Mouse (Mus musculus) forebrain, embryonic 10.5 days (tissue): ENCODE measurements around the gene Asah2. TPM values are rescaled to one million over a fixed set of nuclear protein-coding genes. Genes with fewer than 3 reads are reported as not detected.

ENCODE experiments used
- DNase-seq: peaks from one replicate; pipeline ENCODE4 v3.0.0-alpha.2; 2017; ENCODE audit warnings: low spot score; ENCODE audit errors: extremely low spot score
- H3K27ac ChIP-seq: fragments of 300-500 bp; sonication (generic); 2 replicates; pipeline ENCODE4 v1.5.1; 2016; ENCODE audit warnings: mild to moderate bottlenecking
- H3K27me3 ChIP-seq: fragments of 300-500 bp; sonication (generic); 2 replicates; pipeline ENCODE4 v1.6.1; 2016; ENCODE audit warnings: mild to moderate bottlenecking; ENCODE audit not compliant: poor library complexity, severe bottlenecking
- H3K36me3 ChIP-seq: fragments of 300-500 bp; sonication (generic); replicated peaks from 2 replicates; pipeline ENCODE4 v1.6.1; 2016; ENCODE audit warnings: mild to moderate bottlenecking, moderate library complexity
- H3K4me1 ChIP-seq: fragments of 300-500 bp; sonication (generic); 2 replicates; pipeline ENCODE4 v1.6.1; 2016
- H3K4me3 ChIP-seq: fragments of 300-500 bp; sonication (generic); 2 replicates; pipeline ENCODE4 v1.5.1; 2016; ENCODE audit warnings: mild to moderate bottlenecking, moderate library complexity
- H3K9me3 ChIP-seq: fragments of 300-500 bp; sonication (generic); 2 replicates; pipeline ENCODE4 v1.6.1; 2016; ENCODE audit warnings: mild to moderate bottlenecking, moderate library complexity
- WGBS: fragments of 180-500 bp; shearing (Covaris S2); methylation state at CpG from one replicate; pipeline ENCODE4 v1.1.7; 2016; 5-methylcytosine and 5-hydroxymethylcytosine counted together
- polyA plus RNA-seq: library from polyadenylated mRNA; unstranded; fragments of >200 nt; fragmentation: Nextera tagmentation; extraction: Ambion mirVana; gene quantifications from 2 replicates; pipeline ENCODE4 v1.2.1, GENCODE M21; 2016

The Asah2 gene
- polyA plus RNA-seq, 1 experiment from 2014 or later: 0.33 TPM

- Histone ChIP-seq H3K9me3 (no peaks in the 10 kb centered on the region), H3K27ac (no peak overlapping the region), H3K4me1 (peaks cover 5% of the 10 kb centered on the region; the same call in 1 of the 2 replicates), H3K27me3 (no peaks in the 10 kb centered on the region), H3K4me3 (no peak overlapping the region), H3K36me3 (no peaks in the 10 kb centered on the region)
- WGBS: 87% methylated on average over 7 of the region's 7 CpGs
- DNase-seq: no peak
These were observed 89.4 kb downstream of the Asah2 start for GRCm38 (mm10) chr19:32018585-32018984.

- H3K27me3 ChIP-seq: no peaks in the 10 kb centered on the region
- no peak overlapping the region for H3K27ac ChIP-seq
- H3K9me3 ChIP-seq: no peaks in the 10 kb centered on the region
- no peak overlapping the region for H3K4me3 ChIP-seq
- no peak for DNase-seq
- H3K4me1 ChIP-seq: peaks cover 5% of the 10 kb centered on the region; the same call in 1 of the 2 replicates
- no peaks in the 10 kb centered on the region for H3K36me3 ChIP-seq
- WGBS: 96% methylated on average over 5 of the region's 5 CpGs
These were observed 90.0 kb downstream of the Asah2 start for GRCm38 (mm10) chr19:32018053-32018452.

- H3K4me1 ChIP-seq: no peaks in the 10 kb centered on the region
- 88% methylated on average over 5 of the region's 5 CpGs for WGBS
- no peaks in the 10 kb centered on the region for H3K9me3 ChIP-seq
- H3K27me3 ChIP-seq: no peaks in the 10 kb centered on the region
- no peak overlapping the region for H3K27ac ChIP-seq
- no peaks in the 10 kb centered on the region for H3K36me3 ChIP-seq
- DNase-seq: no peak
- H3K4me3 ChIP-seq: no peak overlapping the region
These were observed 105.4 kb downstream of the Asah2 start for GRCm38 (mm10) chr19:32002623-32003022.

GRCm38 (mm10) chr19:31996916-31997315 lies 111.1 kb downstream of the Asah2 start:
- 90% methylated on average over 3 of the region's 3 CpGs for WGBS
- Histone ChIP-seq H3K4me1 (no peaks in the 10 kb centered on the region), H3K4me3 (no peak overlapping the region), H3K27me3 (no peaks in the 10 kb centered on the region), H3K27ac (no peak overlapping the region), H3K36me3 (no peaks in the 10 kb centered on the region), H3K9me3 (no peaks in the 10 kb centered on the region)
- DNase-seq: no peak

- Histone ChIP-seq H3K27me3 (no peaks in the 10 kb centered on the region), H3K4me3 (no peak overlapping the region), H3K27ac (no peak overlapping the region), H3K9me3 (no peaks in the 10 kb centered on the region), H3K36me3 (no peaks in the 10 kb centered on the region), H3K4me1 (no peaks in the 10 kb centered on the region)
- WGBS: 93% methylated on average over 6 of the region's 6 CpGs
- DNase-seq: no peak
These were observed 117.0 kb downstream of the Asah2 start for GRCm38 (mm10) chr19:31991057-31991456.

- WGBS: 74% methylated on average over 2 of the region's 2 CpGs
- Histone ChIP-seq H3K9me3 (no peaks in the 10 kb centered on the region), H3K4me3 (no peak overlapping the region), H3K27me3 (peaks cover 6% of the 10 kb centered on the region; the same call in 1 of the 2 replicates), H3K27ac (no peak overlapping the region), H3K4me1 (no peaks in the 10 kb centered on the region), H3K36me3 (no peaks in the 10 kb centered on the region)
- DNase-seq: no peak
These were observed 132.1 kb downstream of the Asah2 start for GRCm38 (mm10) chr19:31975882-31976281.

GRCm38 (mm10) chr19:31971998-31972397 lies 136.0 kb downstream of the Asah2 start:
- Histone ChIP-seq H3K27ac (no peak overlapping the region), H3K36me3 (no peaks in the 10 kb centered on the region), H3K4me3 (no peak overlapping the region), H3K9me3 (no peaks in the 10 kb centered on the region), H3K4me1 (no peaks in the 10 kb centered on the region), H3K27me3 (peaks cover 12% of the 10 kb centered on the region; the same call in 1 of the 2 replicates)
- WGBS: 15% methylated on average over 6 of the region's 6 CpGs
- peak; percentile 75 for DNase-seq

GRCm38 (mm10) chr19:31971405-31971804 lies 136.6 kb downstream of the Asah2 start:
- H3K9me3 ChIP-seq: no peaks in the 10 kb centered on the region
- peaks cover 12% of the 10 kb centered on the region; the same call in 1 of the 2 replicates for H3K27me3 ChIP-seq
- no peaks in the 10 kb centered on the region for H3K4me1 ChIP-seq
- WGBS: 59% methylated on average over 3 of the region's 3 CpGs
- no peak overlapping the region for H3K27ac ChIP-seq
- H3K4me3 ChIP-seq: no peak overlapping the region
- H3K36me3 ChIP-seq: no peaks in the 10 kb centered on the region
- DNase-seq: no peak

- 77% methylated on average over 5 of the region's 5 CpGs for WGBS
- DNase-seq: no peak
- H3K36me3 ChIP-seq: no peaks in the 10 kb centered on the region
These were observed 140.0 kb downstream of the Asah2 start for GRCm38 (mm10) chr19:31967933-31968532.

GRCm38 (mm10) chr19:31963147-31963546 lies 144.9 kb downstream of the Asah2 start:
- no peaks in the 10 kb centered on the region for H3K36me3 ChIP-seq
- H3K4me1 ChIP-seq: no peaks in the 10 kb centered on the region
- WGBS: 71% methylated on average over 3 of the region's 3 CpGs
- no peaks in the 10 kb centered on the region for H3K9me3 ChIP-seq
- no peak overlapping the region for H3K4me3 ChIP-seq
- H3K27ac ChIP-seq: no peak overlapping the region
- no peaks in the 10 kb centered on the region for H3K27me3 ChIP-seq
- no peak for DNase-seq

More at GRCm38 (mm10) chr19:31967933-31968532, 140.0 kb downstream of the Asah2 start:
- no peak overlapping the region for H3K27ac ChIP-seq
- no peak overlapping the region for H3K4me3 ChIP-seq
- H3K9me3 ChIP-seq: no peaks in the 10 kb centered on the region
- H3K27me3 ChIP-seq: peaks cover 12% of the 10 kb centered on the region; the same call in 1 of the 2 replicates
- no peaks in the 10 kb centered on the region for H3K4me1 ChIP-seq

- DNase-seq: no peak
- Histone ChIP-seq H3K9me3 (no peaks in the 10 kb centered on the region), H3K36me3 (no peaks in the 10 kb centered on the region), H3K4me3 (no peak overlapping the region), H3K27me3 (no peaks in the 10 kb centered on the region), H3K27ac (no peak overlapping the region), H3K4me1 (no peaks in the 10 kb centered on the region)
- WGBS: 93% methylated on average over 2 of the region's 2 CpGs
These were observed 147.6 kb downstream of the Asah2 start for GRCm38 (mm10) chr19:31960434-31960833.

- 81% methylated on average over 2 of the region's 2 CpGs for WGBS
- no peak overlapping the region for H3K4me3 ChIP-seq
- no peaks in the 10 kb centered on the region for H3K27me3 ChIP-seq
- DNase-seq: no peak
- no peaks in the 10 kb centered on the region for H3K4me1 ChIP-seq
- no peaks in the 10 kb centered on the region for H3K9me3 ChIP-seq
- H3K27ac ChIP-seq: no peak overlapping the region
- H3K36me3 ChIP-seq: no peaks in the 10 kb centered on the region
These were observed 151.7 kb downstream of the Asah2 start for GRCm38 (mm10) chr19:31956359-31956758.

GRCm38 (mm10) chr19:31954696-31955095 lies 153.3 kb downstream of the Asah2 start:
- Histone ChIP-seq H3K36me3 (no peaks in the 10 kb centered on the region), H3K27me3 (no peaks in the 10 kb centered on the region), H3K9me3 (no peaks in the 10 kb centered on the region), H3K4me3 (no peak overlapping the region), H3K4me1 (no peaks in the 10 kb centered on the region), H3K27ac (no peak overlapping the region)
- DNase-seq: no peak
- 91% methylated on average over 4 of the region's 4 CpGs for WGBS

GRCm38 (mm10) chr19:31954267-31954666 lies 153.7 kb downstream of the Asah2 start:
- Histone ChIP-seq H3K27me3 (no peaks in the 10 kb centered on the region), H3K4me1 (no peaks in the 10 kb centered on the region), H3K36me3 (no peaks in the 10 kb centered on the region), H3K27ac (no peak overlapping the region), H3K4me3 (no peak overlapping the region), H3K9me3 (no peaks in the 10 kb centered on the region)
- DNase-seq: no peak
- 87% methylated on average over 4 of the region's 4 CpGs for WGBS
